Mouse (Mus musculus): ENCODE measurements around the gene Dgke. TPM values are rescaled to one million over a fixed set of nuclear protein-coding genes. Genes with fewer than 3 reads are reported as not detected.

Gene Dgke
- total and polyA plus RNA-seq, 3 experiments = 2.1 to 3.9 (median 3.4) TPM

DNA sequence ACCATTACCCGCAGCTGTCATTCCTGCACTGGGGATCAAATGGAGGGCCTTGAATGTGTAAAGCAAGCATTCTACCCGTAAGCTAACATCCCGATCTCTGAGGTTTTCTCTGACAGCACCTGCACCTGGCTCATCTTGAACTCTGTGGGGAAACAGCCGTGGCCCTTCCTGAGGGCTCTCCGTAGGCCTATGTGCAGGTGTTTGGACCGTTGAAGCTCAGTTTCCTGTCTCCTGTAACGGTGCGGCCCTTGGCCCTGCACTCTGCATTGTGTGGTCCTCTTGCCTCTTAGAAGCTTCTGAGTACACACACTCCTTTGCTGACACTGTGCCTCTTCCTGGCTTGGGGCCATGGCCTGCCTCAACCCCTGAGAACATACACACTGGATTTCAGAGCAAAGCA, 11.0 kb upstream of the Dgke start:
- no peak for DNase-seq (ENCODE audit: low spot score)
- H3K9me3 ChIP-seq (replicated peaks) = no peaks in the 10 kb centered on the region
- H3K4me1 ChIP-seq (ENCODE audit: insufficient read depth, low read depth, low read length) = no peaks in the 10 kb centered on the region
- TF ChIP-seq TAL1 (conservative IDR thresholded peaks at IDR 0.05; ENCODE audit: low read depth, low read length) (no peak), GATA2 (IDR thresholded peaks at IDR 0.05; ENCODE audit: borderline replicate concordance, low read depth, low read length) (no peak), GATA1 (IDR thresholded peaks at IDR 0.05; ENCODE audit: borderline replicate concordance, low read length) (no peak)
- no peak for ATAC-seq (ENCODE audit: extremely low read depth, insufficient number of reproducible peaks, low FRiP score, poor library complexity, severe bottlenecking)
- H3K27me3 ChIP-seq (ENCODE audit: insufficient read depth, low read length) = peaks cover 38% of the 10 kb centered on the region
- H3K36me3 ChIP-seq (replicated peaks) = no peaks in the 10 kb centered on the region
- H3K4me3 ChIP-seq (ENCODE audit: low read depth, low read length) = no peak overlapping the region

DNA sequence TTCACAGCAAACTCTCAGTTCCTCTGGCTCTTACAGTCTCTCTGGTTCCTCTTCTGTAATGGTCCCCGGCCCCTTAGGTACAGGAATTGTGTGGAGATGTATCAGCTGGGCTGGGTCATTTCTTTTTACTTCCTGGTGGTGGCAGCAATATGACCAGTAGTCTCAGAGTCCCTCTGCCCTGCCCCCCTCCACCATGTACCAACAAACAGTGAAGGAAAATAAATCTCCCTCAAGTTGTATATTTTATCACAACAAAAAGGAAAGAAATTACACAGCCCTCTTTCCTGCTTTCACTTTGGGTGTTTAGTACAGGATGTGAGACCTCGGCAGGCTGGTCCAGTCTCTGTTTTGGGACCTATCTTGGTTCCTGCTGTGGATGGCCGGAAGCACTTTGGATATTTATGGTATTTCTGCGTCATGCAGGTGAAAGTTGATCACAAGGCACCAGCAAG, 9.7 kb upstream of the Dgke start:
- DNase-seq (ENCODE audit: low spot score) (no peak), ATAC-seq (ENCODE audit: extremely low read depth, insufficient number of reproducible peaks, low FRiP score, poor library complexity, severe bottlenecking) (no peak)
- Histone ChIP-seq H3K4me3 (ENCODE audit: low read depth, low read length) (no peak overlapping the region), H3K36me3 (replicated peaks) (no peaks in the 10 kb centered on the region), H3K4me1 (ENCODE audit: insufficient read depth, low read depth, low read length) (0 out of 2 replicates have a peak, but pooled peaks cover 3% of the 10 kb centered on the region), H3K9me3 (replicated peaks) (no peaks in the 10 kb centered on the region), H3K27me3 (ENCODE audit: insufficient read depth, low read length) (peaks cover 39% of the 10 kb centered on the region)
- TF ChIP-seq CTCF (IDR thresholded peaks at IDR 0.05; ENCODE audit: low read depth, low read length) = no peak

DNA sequence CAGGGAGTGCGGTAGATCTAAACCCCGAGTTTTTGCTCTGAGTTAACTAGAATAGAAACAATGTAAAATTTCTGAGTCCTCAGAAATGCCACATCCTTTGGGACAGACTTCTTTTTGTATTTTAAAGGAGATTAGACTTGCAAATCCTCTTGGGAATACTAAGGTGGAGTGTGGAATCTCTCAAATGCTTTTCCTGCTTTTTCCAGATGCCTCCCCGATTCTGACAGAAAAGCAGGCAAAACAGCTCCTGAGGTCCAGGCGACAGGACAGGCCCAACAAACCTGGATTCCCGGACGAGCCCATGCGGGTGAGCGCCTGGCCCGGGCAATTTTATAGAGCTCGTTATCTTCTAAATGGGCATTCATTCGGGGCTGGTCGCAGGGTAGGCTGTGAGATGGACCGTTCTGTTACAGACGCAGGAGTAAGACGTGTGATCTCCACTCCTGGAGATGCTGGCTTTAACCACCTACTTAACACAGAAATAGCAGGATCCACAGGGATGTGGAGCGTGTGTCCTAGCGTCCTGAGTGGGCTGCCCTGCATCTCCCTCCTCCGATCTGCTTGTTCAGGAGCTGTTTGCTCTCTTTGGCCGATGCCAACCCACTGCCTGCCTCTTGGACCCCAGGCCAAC, 8.2 kb upstream of the Dgke start:
- 0 out of 2 replicates have a peak, but pooled peaks cover 3% of the 10 kb centered on the region for H3K4me1 ChIP-seq (ENCODE audit: insufficient read depth, low read depth, low read length)
- no peak for DNase-seq (ENCODE audit: low spot score)
- H3K27me3 ChIP-seq (ENCODE audit: insufficient read depth, low read length) = peaks cover 36% of the 10 kb centered on the region
- H3K9me3 ChIP-seq (replicated peaks) = no peaks in the 10 kb centered on the region
- H3K36me3 ChIP-seq (replicated peaks) = no peaks in the 10 kb centered on the region
- ATAC-seq (ENCODE audit: extremely low read depth, insufficient number of reproducible peaks, low FRiP score, poor library complexity, severe bottlenecking) = no peak
- no peak overlapping the region for H3K4me3 ChIP-seq (ENCODE audit: low read depth, low read length)
- TF ChIP-seq GATA2 (IDR thresholded peaks at IDR 0.05; ENCODE audit: borderline replicate concordance, low read depth, low read length) (no peak), CTCF (IDR thresholded peaks at IDR 0.05; ENCODE audit: low read depth, low read length) (no peak), GATA1 (IDR thresholded peaks at IDR 0.05; ENCODE audit: borderline replicate concordance, low read length) (no peak), POLR2AphosphoS5 (IDR thresholded peaks at IDR 0.05; ENCODE audit: insufficient replicate concordance, low read depth, low read length) (no peak)

DNA sequence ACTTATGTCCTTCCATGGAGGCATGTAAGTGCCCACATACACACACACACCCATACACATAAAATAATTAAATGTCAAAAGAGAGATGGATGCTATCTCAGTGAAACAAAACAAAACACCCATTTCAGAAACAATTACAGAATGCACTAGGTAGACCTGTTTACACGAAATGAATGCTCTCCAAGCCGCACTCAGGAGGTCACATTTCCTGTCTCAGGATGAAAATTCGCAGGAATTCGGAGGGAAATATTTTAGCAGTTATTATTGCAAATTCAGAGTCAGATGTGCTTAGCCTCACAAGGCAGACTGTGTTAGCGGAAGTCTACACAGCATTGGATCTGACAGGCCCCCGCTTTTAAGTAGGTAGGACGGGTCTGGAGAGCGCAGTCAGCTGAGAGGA, 6.9 kb upstream of the Dgke start, which contains the start of gene Gm525:
TSS of gene Gm525 (plus strand) at position 301 of the 400 bp plus-strand sequence.
- Histone ChIP-seq H3K36me3 (replicated peaks) (no peaks in the 10 kb centered on the region), H3K4me1 (ENCODE audit: insufficient read depth, low read depth, low read length) (0 out of 2 replicates have a peak, but pooled peaks cover 3% of the 10 kb centered on the region), H3K27me3 (ENCODE audit: insufficient read depth, low read length) (peaks cover 28% of the 10 kb centered on the region), H3K9me3 (replicated peaks) (no peaks in the 10 kb centered on the region), H3K4me3 (ENCODE audit: low read depth, low read length) (no peak within 1 kb of the TSS)
- no peak for DNase-seq (ENCODE audit: low spot score)
- TF ChIP-seq GATA2 (IDR thresholded peaks at IDR 0.05; ENCODE audit: borderline replicate concordance, low read depth, low read length) = no peak
- TF ChIP-seq TAL1 (conservative IDR thresholded peaks at IDR 0.05; ENCODE audit: low read depth, low read length) = no peak
- TF ChIP-seq CTCF (IDR thresholded peaks at IDR 0.05; ENCODE audit: low read depth, low read length) = no peak
- no peak for TF ChIP-seq POLR2AphosphoS5 (IDR thresholded peaks at IDR 0.05; ENCODE audit: insufficient replicate concordance, low read depth, low read length)
- TF ChIP-seq GATA1 (IDR thresholded peaks at IDR 0.05; ENCODE audit: borderline replicate concordance, low read length) = no peak
- ATAC-seq (ENCODE audit: extremely low read depth, insufficient number of reproducible peaks, low FRiP score, poor library complexity, severe bottlenecking) = no peak

DNA sequence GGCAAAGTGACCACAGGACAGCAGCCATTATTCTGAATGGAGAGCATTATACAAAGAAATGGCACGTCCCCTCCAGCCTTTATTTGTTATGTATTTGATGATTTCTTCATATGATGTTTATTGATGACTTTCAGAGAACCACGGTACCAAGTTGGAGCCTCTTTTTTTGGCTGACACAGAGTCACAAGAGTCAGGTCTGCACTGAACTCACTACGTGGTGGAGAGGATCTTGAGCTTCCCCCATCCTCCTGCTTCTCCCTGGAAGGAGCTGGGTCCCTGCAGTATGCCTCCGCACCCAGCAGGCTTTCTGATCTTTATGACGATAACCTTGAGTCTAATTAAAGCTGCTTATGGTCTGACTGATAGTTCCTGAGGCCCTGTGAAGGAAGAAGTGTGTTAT, 4.9 kb upstream of the Dgke start:
- Histone ChIP-seq H3K4me1 (ENCODE audit: insufficient read depth, low read depth, low read length) (0 out of 2 replicates have a peak, but pooled peaks cover 5% of the 10 kb centered on the region), H3K4me3 (ENCODE audit: low read depth, low read length) (no peak overlapping the region), H3K9me3 (replicated peaks) (no peaks in the 10 kb centered on the region), H3K27me3 (ENCODE audit: insufficient read depth, low read length) (peaks cover 32% of the 10 kb centered on the region), H3K36me3 (replicated peaks) (no peaks in the 10 kb centered on the region)
- no peak for ATAC-seq (ENCODE audit: extremely low read depth, insufficient number of reproducible peaks, low FRiP score, poor library complexity, severe bottlenecking)
- DNase-seq (ENCODE audit: low spot score) = no peak
- TF ChIP-seq GATA1 (IDR thresholded peaks at IDR 0.05; ENCODE audit: borderline replicate concordance, low read length) = no peak

DNA sequence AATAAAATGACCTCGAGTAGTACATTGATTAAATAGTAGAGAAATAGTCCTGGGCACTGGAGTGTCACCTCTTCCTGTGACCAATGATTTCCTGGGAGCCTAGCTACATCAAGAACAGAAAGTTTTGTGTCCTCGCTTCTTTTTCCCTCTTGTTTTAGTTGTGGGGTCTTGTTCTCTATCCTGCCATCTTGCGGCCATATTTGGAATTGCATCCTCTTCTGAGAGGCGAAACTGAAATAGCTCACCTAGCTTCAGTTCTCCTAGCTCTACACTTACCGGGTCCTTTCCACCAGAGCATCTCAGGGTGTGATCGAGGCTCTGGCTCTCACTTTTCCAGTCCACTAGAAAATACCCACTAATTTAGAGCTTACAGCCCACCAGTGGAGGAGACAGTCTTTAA, 2.7 kb upstream of the Dgke start:
- H3K4me1 ChIP-seq (ENCODE audit: insufficient read depth, low read depth, low read length) = peaks cover 9% of the 10 kb centered on the region
- no peaks in the 10 kb centered on the region for H3K36me3 ChIP-seq (replicated peaks)
- H3K4me3 ChIP-seq (ENCODE audit: low read depth, low read length) = no peak overlapping the region
- DNase-seq (ENCODE audit: low spot score) = peak; percentile 30
- peaks cover 28% of the 10 kb centered on the region for H3K27me3 ChIP-seq (ENCODE audit: insufficient read depth, low read length)
- TF ChIP-seq TAL1 (conservative IDR thresholded peaks at IDR 0.05; ENCODE audit: low read depth, low read length) (no peak), CTCF (IDR thresholded peaks at IDR 0.05; ENCODE audit: low read depth, low read length) (peak; percentile 84)
- ATAC-seq (ENCODE audit: extremely low read depth, insufficient number of reproducible peaks, low FRiP score, poor library complexity, severe bottlenecking) = no peak
- H3K9me3 ChIP-seq (replicated peaks) = no peaks in the 10 kb centered on the region

DNA sequence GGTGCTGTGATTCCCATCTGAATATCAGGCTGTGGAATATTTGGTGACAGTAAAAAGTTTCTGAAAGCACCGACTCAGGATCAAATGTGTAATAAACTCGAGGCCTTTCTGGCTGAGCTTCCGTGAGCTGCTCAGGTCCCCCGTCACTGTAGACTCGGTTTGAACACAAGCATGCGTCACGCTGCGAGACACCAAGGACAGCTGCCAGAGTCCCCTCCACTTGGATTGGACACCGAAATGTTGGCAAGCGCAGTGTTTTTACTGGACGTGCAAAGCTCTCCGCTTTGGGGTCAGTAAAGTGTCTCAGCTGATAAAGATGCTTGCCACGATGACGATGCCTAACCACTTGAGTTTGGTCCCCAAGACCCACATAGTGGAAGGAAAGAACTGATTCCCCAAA, 2.0 kb upstream of the Dgke start:
- ATAC-seq (ENCODE audit: extremely low read depth, insufficient number of reproducible peaks, low FRiP score, poor library complexity, severe bottlenecking) = no peak
- peaks cover 15% of the 10 kb centered on the region for H3K4me1 ChIP-seq (ENCODE audit: insufficient read depth, low read depth, low read length)
- no peaks in the 10 kb centered on the region for H3K9me3 ChIP-seq (replicated peaks)
- H3K27me3 ChIP-seq (ENCODE audit: insufficient read depth, low read length) = peaks cover 26% of the 10 kb centered on the region
- H3K36me3 ChIP-seq (replicated peaks) = no peaks in the 10 kb centered on the region
- no peak for TF ChIP-seq POLR2AphosphoS5 (IDR thresholded peaks at IDR 0.05; ENCODE audit: insufficient replicate concordance, low read depth, low read length)
- no peak for TF ChIP-seq GATA1 (IDR thresholded peaks at IDR 0.05; ENCODE audit: borderline replicate concordance, low read length)
- TF ChIP-seq CTCF (IDR thresholded peaks at IDR 0.05; ENCODE audit: low read depth, low read length) = no peak
- TF ChIP-seq TAL1 (conservative IDR thresholded peaks at IDR 0.05; ENCODE audit: low read depth, low read length) = no peak
- no peak for TF ChIP-seq GATA2 (IDR thresholded peaks at IDR 0.05; ENCODE audit: borderline replicate concordance, low read depth, low read length)
- H3K4me3 ChIP-seq (ENCODE audit: low read depth, low read length) = no peak overlapping the region
- DNase-seq (ENCODE audit: low spot score) = no peak

Data from G1E (cell line).